Mouse (Mus musculus): ENCODE measurements around the gene Ermp1. TPM values are rescaled to one million over a fixed set of nuclear protein-coding genes. Genes with fewer than 3 reads are reported as not detected.
A peak's percentile ranks its signal among the peaks of the same experiment; 100 is the strongest.

The Ermp1 gene
- polyA plus RNA-seq, 1 experiment from 2014 or later = 8.0 TPM

GRCm38 (mm10) chr19:29658836-29659235, 10.6 kb upstream of the Ermp1 start:
- no peak for ATAC-seq (replicated peaks)
- WGBS = 80% methylated on average over 4 of the region's 4 CpGs
- no peaks in the 10 kb centered on the region for H3K27me3 ChIP-seq

GRCm38 (mm10) chr19:29657558-29657957, 9.3 kb upstream of the Ermp1 start:
- no peaks in the 10 kb centered on the region for H3K4me1 ChIP-seq
- H3K4me3 ChIP-seq = no peak overlapping the region
- no peaks in the 10 kb centered on the region for H3K36me3 ChIP-seq
- ATAC-seq (replicated peaks) = no peak
- no peaks in the 10 kb centered on the region for H3K27me3 ChIP-seq
- 94% methylated on average over 2 of the region's 2 CpGs for WGBS
- no peak overlapping the region for H3K4me2 ChIP-seq (replicated peaks)
- H3K27ac ChIP-seq (replicated peaks) = no peak overlapping the region
- no peak overlapping the region for H3K9ac ChIP-seq (replicated peaks)
- H3K9me3 ChIP-seq = no peaks in the 10 kb centered on the region

More at GRCm38 (mm10) chr19:29658836-29659235, 10.6 kb upstream of the Ermp1 start:
- Histone ChIP-seq H3K4me2 (replicated peaks) (no peak overlapping the region), H3K4me1 (no peaks in the 10 kb centered on the region), H3K9me3 (no peaks in the 10 kb centered on the region), H3K9ac (replicated peaks) (no peak overlapping the region), H3K27ac (replicated peaks) (no peak overlapping the region), H3K36me3 (no peaks in the 10 kb centered on the region), H3K4me3 (no peak overlapping the region)

GRCm38 (mm10) chr19:29657033-29657432, 8.8 kb upstream of the Ermp1 start:
- 51% methylated on average over 3 of the region's 3 CpGs for WGBS
- no peaks in the 10 kb centered on the region for H3K4me1 ChIP-seq
- no peak overlapping the region for H3K4me3 ChIP-seq
- H3K36me3 ChIP-seq = no peaks in the 10 kb centered on the region
- no peak overlapping the region for H3K9ac ChIP-seq (replicated peaks)
- H3K27me3 ChIP-seq = no peaks in the 10 kb centered on the region
- H3K27ac ChIP-seq (replicated peaks) = no peak overlapping the region
- no peaks in the 10 kb centered on the region for H3K9me3 ChIP-seq
- no peak for ATAC-seq (replicated peaks)
- no peak overlapping the region for H3K4me2 ChIP-seq (replicated peaks)

- Histone ChIP-seq H3K4me3 (no peak overlapping the region), H3K27me3 (no peaks in the 10 kb centered on the region), H3K4me1 (no peaks in the 10 kb centered on the region), H3K27ac (replicated peaks) (no peak overlapping the region), H3K4me2 (replicated peaks) (no peak overlapping the region), H3K9me3 (no peaks in the 10 kb centered on the region), H3K9ac (replicated peaks) (no peak overlapping the region), H3K36me3 (no peaks in the 10 kb centered on the region)
- 87% methylated on average over 5 of the region's 5 CpGs for WGBS
- ATAC-seq (replicated peaks) = no peak
Measured at GRCm38 (mm10) chr19:29656620-29657019, 8.4 kb upstream of the Ermp1 start.

GRCm38 (mm10) chr19:29656029-29656428, 7.8 kb upstream of the Ermp1 start:
- H3K4me3 ChIP-seq = no peak overlapping the region
- no peak overlapping the region for H3K27ac ChIP-seq (replicated peaks)
- ATAC-seq (replicated peaks) = no peak
- no peak overlapping the region for H3K9ac ChIP-seq (replicated peaks)
- no peaks in the 10 kb centered on the region for H3K4me1 ChIP-seq
- WGBS = 61% methylated on average over 4 of the region's 4 CpGs
- no peak overlapping the region for H3K4me2 ChIP-seq (replicated peaks)
- H3K27me3 ChIP-seq = no peaks in the 10 kb centered on the region
- no peaks in the 10 kb centered on the region for H3K9me3 ChIP-seq
- no peaks in the 10 kb centered on the region for H3K36me3 ChIP-seq

GRCm38 (mm10) chr19:29655148-29655547, 6.9 kb upstream of the Ermp1 start:
- Histone ChIP-seq H3K9me3 (no peaks in the 10 kb centered on the region), H3K4me2 (replicated peaks) (no peak overlapping the region), H3K9ac (replicated peaks) (no peak overlapping the region), H3K27me3 (no peaks in the 10 kb centered on the region), H3K4me3 (no peak overlapping the region), H3K4me1 (no peaks in the 10 kb centered on the region), H3K27ac (replicated peaks) (no peak overlapping the region), H3K36me3 (no peaks in the 10 kb centered on the region)
- 44% methylated on average over 6 of the region's 6 CpGs for whole genome bisulfite sequencing
- no peak for ATAC-seq (replicated peaks)

- Histone ChIP-seq H3K36me3 (no peaks in the 10 kb centered on the region), H3K4me3 (no peak overlapping the region), H3K4me1 (no peaks in the 10 kb centered on the region), H3K4me2 (replicated peaks) (no peak overlapping the region), H3K27me3 (no peaks in the 10 kb centered on the region), H3K9ac (replicated peaks) (no peak overlapping the region), H3K27ac (replicated peaks) (no peak overlapping the region), H3K9me3 (no peaks in the 10 kb centered on the region)
- WGBS = 83% methylated on average over 9 of the region's 9 CpGs
- ATAC-seq (replicated peaks) = no peak
Measured at GRCm38 (mm10) chr19:29653768-29654265, 5.6 kb upstream of the Ermp1 start.

GRCm38 (mm10) chr19:29649683-29650082, 1.5 kb upstream of the Ermp1 start:
- Histone ChIP-seq H3K4me2 (replicated peaks) (no peak overlapping the region), H3K4me3 (no peak overlapping the region), H3K9me3 (no peaks in the 10 kb centered on the region), H3K27me3 (no peaks in the 10 kb centered on the region), H3K36me3 (no peaks in the 10 kb centered on the region; the same call in 1 of the 2 replicates), H3K27ac (replicated peaks) (no peak overlapping the region), H3K9ac (replicated peaks) (no peak overlapping the region), H3K4me1 (peaks cover 5% of the 10 kb centered on the region)
- ATAC-seq (replicated peaks) = no peak
- 90% methylated on average over 1 of the region's 1 CpGs for WGBS

GRCm38 (mm10) chr19:29648550-29648914, 317 bp upstream of the Ermp1 start:
- Histone ChIP-seq H3K4me1 (peaks cover 5% of the 10 kb centered on the region), H3K9me3 (no peaks in the 10 kb centered on the region), H3K4me3 (peak overlapping the region; percentile 98), H3K27me3 (no peaks in the 10 kb centered on the region), H3K27ac (replicated peaks) (peak overlapping the region; percentile 93), H3K9ac (replicated peaks) (peak overlapping the region; percentile 86; the same call in 1 of the 2 replicates), H3K36me3 (no peaks in the 10 kb centered on the region; the same call in 1 of the 2 replicates), H3K4me2 (replicated peaks) (peak overlapping the region; percentile 62)
- ATAC-seq (replicated peaks) = no peak
- whole genome bisulfite sequencing = 28% methylated on average over 4 of the region's 4 CpGs

GRCm38 (mm10) chr19:29644747-29645146, 3.5 kb downstream of the Ermp1 start:
- no peak for ATAC-seq (replicated peaks)
- H3K4me2 ChIP-seq (replicated peaks) = no peak overlapping the region
- WGBS = 97% methylated on average over 6 of the region's 6 CpGs
- H3K36me3 ChIP-seq = no peaks in the 10 kb centered on the region; the same call in 1 of the 2 replicates
- no peak overlapping the region for H3K4me3 ChIP-seq
- H3K27me3 ChIP-seq = no peaks in the 10 kb centered on the region
- H3K4me1 ChIP-seq = peaks cover 5% of the 10 kb centered on the region
- H3K27ac ChIP-seq (replicated peaks) = no peak overlapping the region
- H3K9ac ChIP-seq (replicated peaks) = no peak overlapping the region
- H3K9me3 ChIP-seq = no peaks in the 10 kb centered on the region

- ATAC-seq (replicated peaks) = no peak
- WGBS = 75% methylated on average over 11 of the region's 11 CpGs
Measured at GRCm38 (mm10) chr19:29643194-29643922, 4.9 kb downstream of the Ermp1 start.

GRCm38 (mm10) chr19:29642211-29642610, 6.0 kb downstream of the Ermp1 start:
- 54% methylated on average over 6 of the region's 6 CpGs for WGBS
- Histone ChIP-seq H3K9me3 (no peaks in the 10 kb centered on the region), H3K36me3 (no peaks in the 10 kb centered on the region; the same call in 1 of the 2 replicates), H3K27me3 (no peaks in the 10 kb centered on the region), H3K9ac (replicated peaks) (no peak overlapping the region), H3K4me1 (no peaks in the 10 kb centered on the region), H3K4me2 (replicated peaks) (no peak overlapping the region), H3K27ac (replicated peaks) (no peak overlapping the region), H3K4me3 (no peak overlapping the region)
- no peak for ATAC-seq (replicated peaks)

More at GRCm38 (mm10) chr19:29643194-29643922, 4.9 kb downstream of the Ermp1 start:
- H3K4me1 ChIP-seq = peaks cover 1% of the 10 kb centered on the region
- H3K36me3 ChIP-seq = no peaks in the 10 kb centered on the region; the same call in 1 of the 2 replicates
- no peak overlapping the region for H3K9ac ChIP-seq (replicated peaks)
- no peak overlapping the region for H3K27ac ChIP-seq (replicated peaks)
- H3K4me3 ChIP-seq = no peak overlapping the region
- no peaks in the 10 kb centered on the region for H3K9me3 ChIP-seq
- H3K27me3 ChIP-seq = no peaks in the 10 kb centered on the region
- H3K4me2 ChIP-seq (replicated peaks) = no peak overlapping the region
